Mouse (Mus musculus): ENCODE data around the gene 4932415D10Rik.
A peak's percentile ranks its signal among the peaks of the same experiment; 100 is the strongest.

GRCm38 (mm10) chr10:82240742-82241400 is 75.5 kb downstream of the 4932415D10Rik start, which contains the start of gene Zfp938:
- TF ChIP-seq POLR2A (IDR thresholded peaks at IDR 0.05; ENCODE audit: extremely low read depth, insufficient read depth, low read length) (peak; percentile 86), CTCF (IDR thresholded peaks at IDR 0.05; ENCODE audit: extremely low read depth, insufficient read depth, low read length) (no peak)

Measured in cortical plate, adult 2 months (tissue).